Mouse (Mus musculus) testis, adult 2 months (tissue): ENCODE measurements around the gene Calcrl.

Experiments used
- CTCF ChIP-seq: fragments of 200-500 bp; IDR thresholded peaks from 2 replicates; pipeline ENCODE4 v1.5.1; 2012; ENCODE audit warnings: low read depth, mild to moderate bottlenecking, inconsistent platforms, low read length, moderate library complexity; ENCODE audit not compliant: control insufficient read depth, insufficient read depth, insufficient replicate concordance
- POLR2A ChIP-seq: fragments of 200-500 bp; IDR thresholded peaks from 2 replicates; pipeline ENCODE4 v1.6.1; 2012; ENCODE audit warnings: low read depth, mild to moderate bottlenecking, inconsistent platforms, low read length, moderate library complexity; ENCODE audit not compliant: control insufficient read depth

GRCm38 (mm10) chr2:84426531-84426930 is 1.3 kb upstream of the Calcrl start:
- TF ChIP-seq CTCF (no peak), POLR2A (no peak)
